ENCODE assay signal across 22 mouse cellular contexts in the genomic region with DNA sequence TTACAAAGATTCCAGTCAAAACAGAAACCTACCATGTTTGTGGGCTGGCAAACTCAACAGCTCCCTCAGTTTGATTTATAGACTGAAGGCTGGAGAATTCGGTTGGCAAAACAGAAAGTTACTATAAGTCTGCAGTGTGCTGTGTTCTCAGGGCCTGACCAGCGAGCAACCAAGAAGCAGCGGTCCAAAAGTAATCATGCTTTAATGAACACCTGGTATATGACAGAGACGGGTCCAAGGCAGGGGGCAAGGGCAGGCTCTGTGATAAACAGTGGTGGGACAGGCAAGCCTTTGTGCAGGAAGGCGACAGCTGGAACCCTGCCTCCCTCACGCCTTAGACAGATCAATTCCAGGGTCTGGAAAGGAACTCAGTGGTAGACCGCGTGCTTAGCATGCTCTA.
DNase-seq lines count a peak whose midpoint lies in the region; ATAC-seq and TF ChIP-seq lines count a peak whose summit lies in the region.
"Had no signal": no experiment of that assay in that cellular context is flagged by ENCODE, and none has a peak within 500 bp of the region (broad histone marks: within the 10 kb centered on the region; RNA-seq: fewer than 3 reads in every experiment).

No protein-coding gene starts in this region.

- H3K27ac ChIP-seq in lung, embryonic 14.5 days (ENCODE audit: low read depth) = no peak overlapping the region
- H3K27ac ChIP-seq in embryonic facial prominence, embryonic 14.5 days (replicated peaks; ENCODE audit: low read depth, low read length) = peak overlapping the region; percentile 16; the same call in 1 of the 2 replicates
- H3K27ac ChIP-seq in limb, embryonic 12.5 days = peak overlapping the region; percentile 70
- H3K27ac ChIP-seq: hindbrain, postnatal 0 days; kidney, postnatal 0 days; neural tube, embryonic 12.5 days had no signal

- ATAC-seq in lung, embryonic 14.5 days (ENCODE audit: insufficient read depth) = peak; percentile 55; the same call in 1 of the 2 replicates
- peak; percentile 10; the same call in 1 of the 2 replicates for ATAC-seq in embryonic facial prominence, embryonic 14.5 days (ENCODE audit: low read depth)
- ATAC-seq in limb, embryonic 12.5 days (ENCODE audit: insufficient number of reproducible peaks, insufficient read depth, low FRiP score, low TSS enrichment, low read depth) = no peak; the same call in 1 of the 2 replicates
- no peak for ATAC-seq in monocyte, adult 5-6 weeks (replicated peaks; ENCODE audit: insufficient number of reproducible peaks, low FRiP score, low TSS enrichment, poor library complexity, severe bottlenecking)
- ATAC-seq: forebrain, embryonic 14.5 days; hindbrain, postnatal 0 days; intestine, postnatal 0 days; midbrain, embryonic 16.5 days had no signal

- no peak for TF ChIP-seq CTCF in lung, embryonic 14.5 days (IDR thresholded peaks at IDR 0.05; ENCODE audit: low read depth)

- no peak overlapping the region for H3K4me3 ChIP-seq in lung, embryonic 14.5 days (ENCODE audit: low read depth, low read length)
- no peak overlapping the region for H3K4me3 ChIP-seq in embryonic facial prominence, embryonic 14.5 days (ENCODE audit: low read depth, low read length)
- H3K4me3 ChIP-seq in limb, embryonic 12.5 days (replicated peaks) = no peak overlapping the region
- H3K4me3 ChIP-seq: erythroblast, embryonic 14.5 days; neural tube, embryonic 12.5 days had no signal

- H3K9me3 ChIP-seq in lung, embryonic 14.5 days (ENCODE audit: low read depth, low read length) = no peaks in the 10 kb centered on the region
- no peaks in the 10 kb centered on the region for H3K9me3 ChIP-seq in embryonic facial prominence, embryonic 14.5 days (ENCODE audit: control insufficient read depth, low read length)
- H3K9me3 ChIP-seq in limb, embryonic 12.5 days = peaks cover 5% of the 10 kb centered on the region; the same call in 1 of the 2 replicates

- H3K9ac ChIP-seq in lung, embryonic 14.5 days = no peak overlapping the region
- no peak overlapping the region for H3K9ac ChIP-seq in embryonic facial prominence, embryonic 14.5 days (ENCODE audit: low read depth, low read length)
- H3K9ac ChIP-seq in limb, embryonic 12.5 days (replicated peaks) = no peak overlapping the region
- H3K9ac ChIP-seq: neural tube, embryonic 12.5 days had no signal

- H3K27me3 ChIP-seq in lung, embryonic 14.5 days (ENCODE audit: insufficient read depth, low read length) = no peaks in the 10 kb centered on the region
- no peaks in the 10 kb centered on the region for H3K27me3 ChIP-seq in embryonic facial prominence, embryonic 14.5 days (replicated peaks; ENCODE audit: control insufficient read depth, insufficient read depth, low read length)
- H3K27me3 ChIP-seq in limb, embryonic 12.5 days = 0 out of 2 replicates have a peak, but pooled peaks cover 3% of the 10 kb centered on the region
- H3K27me3 ChIP-seq: neural tube, embryonic 12.5 days had no signal

- WGBS in lung, embryonic 14.5 days = 28% methylated on average over 8 of the region's 8 CpGs
- 45% methylated on average over 8 of the region's 8 CpGs for WGBS in embryonic facial prominence, embryonic 14.5 days
- 47% methylated on average over 8 of the region's 8 CpGs for WGBS in limb, embryonic 12.5 days

- no peak overlapping the region for H3K4me2 ChIP-seq in lung, embryonic 14.5 days
- no peak overlapping the region for H3K4me2 ChIP-seq in embryonic facial prominence, embryonic 14.5 days (ENCODE audit: low read depth, low read length)
- no peak overlapping the region for H3K4me2 ChIP-seq in limb, embryonic 12.5 days
- H3K4me2 ChIP-seq: heart, embryonic 11.5 days; liver, embryonic 11.5 days; neural tube, embryonic 12.5 days had no signal

- H3K4me1 ChIP-seq in lung, embryonic 14.5 days (ENCODE audit: insufficient read depth) = peaks cover 19% of the 10 kb centered on the region
- H3K4me1 ChIP-seq in embryonic facial prominence, embryonic 14.5 days (ENCODE audit: control insufficient read depth, insufficient read depth, low read length) = peaks cover 23% of the 10 kb centered on the region
- H3K4me1 ChIP-seq in limb, embryonic 12.5 days (replicated peaks) = peaks cover 39% of the 10 kb centered on the region

- intact Hi-C loops in heart, postnatal 10 days (cut with DNase I) = no loop called here

- peak; percentile 69 for DNase-seq in lung, embryonic 14.5 days
- no peak for DNase-seq in lung, adult 18-20 months
- DNase-seq in NIH3T3 (ENCODE audit: low read depth) = peak; percentile 70
- DNase-seq in embryonic facial prominence, embryonic 14.5 days (ENCODE audit: low spot score) = no peak
- DNase-seq in heart, postnatal 10 days = no peak
- DNase-seq: adrenal gland, adult 8-10 months; cerebellum, adult 9-11 months; heart, postnatal 14 days; lung, adult 2 months; right cerebral cortex, adult 18-20 months; thymus, postnatal 25 days had no signal

- no peaks in the 10 kb centered on the region for H3K36me3 ChIP-seq in lung, embryonic 14.5 days (ENCODE audit: insufficient read depth)
- H3K36me3 ChIP-seq in embryonic facial prominence, embryonic 14.5 days (ENCODE audit: control insufficient read depth, insufficient read depth, low read length) = no peaks in the 10 kb centered on the region
- no peaks in the 10 kb centered on the region for H3K36me3 ChIP-seq in limb, embryonic 12.5 days
- H3K36me3 ChIP-seq: neural tube, embryonic 12.5 days had no signal

Comparison
In these comparisons a context has a peak if more than half of its experiments do, and no peak if none do; other contexts are left out.
1. DNase-seq: peak in lung, embryonic 14.5 days (single experiment) and NIH3T3 (single experiment); none in lung, adult 18-20 months (0 of 2), embryonic facial prominence, embryonic 14.5 days (single experiment) and heart, postnatal 10 days (0 of 2).
2. ATAC-seq: peak in lung, embryonic 14.5 days (single experiment) and embryonic facial prominence, embryonic 14.5 days (single experiment); none in limb, embryonic 12.5 days (single experiment) and monocyte, adult 5-6 weeks (single experiment).